Mouse (Mus musculus) liver, postnatal 0 days (tissue): Measurements from ENCODE around the gene Ric1. TPM values are rescaled to one million over a fixed set of nuclear protein-coding genes. Genes with fewer than 3 reads are reported as not detected.
"Not testable (repeated sequence)": the region's sequence is repeated elsewhere in the genome, so short reads cannot be mapped to it uniquely, and the experiment has no call there.

ENCODE experiments used
- ATAC-seq: fragments of 200-750 bp; cut with Nextera tagmentation; 2 replicates; pipeline ENCODE4 v1.8.0; 2017; ENCODE audit warnings: mild to moderate bottlenecking, moderate library complexity
- DNase-seq: peaks from one replicate; pipeline ENCODE4 v3.0.0-alpha.2; 2016
- H3K27ac ChIP-seq: fragments of 300-500 bp; sonication (generic); 2 replicates; pipeline ENCODE4 v1.5.1; 2014; ENCODE audit warnings: antibody characterized with exemption, moderate library complexity, mild to moderate bottlenecking, low read depth
- H3K27me3 ChIP-seq: fragments of 300-500 bp; sonication (generic); 2 replicates; pipeline ENCODE4 v1.6.1; 2014; ENCODE audit warnings: low read length, control low read depth, mixed read lengths; ENCODE audit not compliant: insufficient read depth
- H3K36me3 ChIP-seq: fragments of 300-500 bp; sonication (generic); replicated peaks from 2 replicates; pipeline ENCODE4 v1.6.1; 2014; ENCODE audit warnings: mild to moderate bottlenecking, control low read depth, low read length, moderate library complexity, mixed read lengths; ENCODE audit not compliant: insufficient read depth
- H3K4me1 ChIP-seq: fragments of 300-500 bp; sonication (generic); 2 replicates; pipeline ENCODE4 v1.6.1; 2014; ENCODE audit warnings: antibody characterized with exemption, mild to moderate bottlenecking, control low read depth; ENCODE audit not compliant: insufficient read depth
- H3K4me2 ChIP-seq: fragments of 300-500 bp; sonication (generic); 2 replicates; pipeline ENCODE4 v1.6.1; 2014; ENCODE audit warnings: low read depth, mild to moderate bottlenecking, low read length, moderate library complexity, mixed read lengths
- H3K4me3 ChIP-seq: fragments of 300-500 bp; sonication (generic); 2 replicates; pipeline ENCODE4 v1.5.1; 2014; ENCODE audit warnings: low read depth, low read length
- H3K9ac ChIP-seq: fragments of 300-500 bp; sonication (generic); replicated peaks from 2 replicates; pipeline ENCODE4 v1.6.1; 2014; ENCODE audit warnings: mild to moderate bottlenecking, moderate library complexity
- H3K9me3 ChIP-seq: fragments of 300-500 bp; sonication (generic); 2 replicates; pipeline ENCODE4 v1.6.1; 2016; ENCODE audit warnings: mild to moderate bottlenecking, control low read depth, low read length, mixed read lengths
- CTCF ChIP-seq: sonication (generic); IDR thresholded peaks from 2 replicates; pipeline ENCODE4 v1.5.1; 2016; ENCODE audit warnings: antibody characterized with exemption, low read depth
- EP300 ChIP-seq: IDR thresholded peaks from 2 replicates; pipeline ENCODE4 v1.6.1; 2016; ENCODE audit warnings: antibody characterized with exemption, low read depth, mild to moderate bottlenecking
- WGBS: fragments of 180-500 bp; shearing (Covaris S2); extraction: QIAGEN DNeasy Blood & Tissue Kit; methylation state at CpG from one replicate; pipeline ENCODE4 v1.1.7; 2014; ENCODE audit not compliant: insufficient replicate concordance; 5-methylcytosine and 5-hydroxymethylcytosine counted together
- polyA plus RNA-seq: library from polyadenylated mRNA; unstranded; fragments of >200 nt; fragmentation: Nextera tagmentation; extraction: Ambion mirVana; gene quantifications from 2 replicates; pipeline ENCODE4 v1.2.1, GENCODE M21; 2015

Ric1 gene
- polyA plus RNA-seq, 1 experiment from 2014 or later, result 7.8 TPM

DNA sequence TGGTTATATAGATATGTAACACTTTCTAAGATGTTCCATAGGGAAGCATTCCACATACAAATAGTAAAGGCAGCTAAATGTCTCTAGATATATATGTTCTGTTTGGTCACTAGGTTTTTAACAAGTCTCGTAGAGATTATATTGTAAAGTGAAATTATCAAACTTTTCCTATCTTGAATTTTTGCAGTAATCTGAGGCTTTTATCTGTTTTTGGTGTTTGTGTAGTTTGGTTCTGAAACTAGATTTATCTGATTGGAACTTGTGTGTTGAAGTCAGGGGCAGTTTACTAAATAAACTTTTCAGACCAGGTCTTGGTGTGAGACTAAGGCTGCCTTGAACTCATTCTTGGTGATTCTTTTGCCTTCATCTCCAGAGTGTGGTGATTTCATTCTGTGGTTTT is 29.0 kb downstream of the Ric1 start:
- 75% methylated on average over 1 of the region's 1 CpGs for WGBS
- ATAC-seq (no peak), DNase-seq (no peak)
- Histone ChIP-seq H3K36me3 (no peaks in the 10 kb centered on the region), H3K9ac (no peak overlapping the region), H3K27me3 (no peaks in the 10 kb centered on the region), H3K4me2 (no peak overlapping the region), H3K9me3 (no peaks in the 10 kb centered on the region), H3K4me1 (no peaks in the 10 kb centered on the region), H3K4me3 (no peak overlapping the region), H3K27ac (no peak overlapping the region)
- TF ChIP-seq CTCF, result no peak
- TF ChIP-seq EP300, result no peak

DNA sequence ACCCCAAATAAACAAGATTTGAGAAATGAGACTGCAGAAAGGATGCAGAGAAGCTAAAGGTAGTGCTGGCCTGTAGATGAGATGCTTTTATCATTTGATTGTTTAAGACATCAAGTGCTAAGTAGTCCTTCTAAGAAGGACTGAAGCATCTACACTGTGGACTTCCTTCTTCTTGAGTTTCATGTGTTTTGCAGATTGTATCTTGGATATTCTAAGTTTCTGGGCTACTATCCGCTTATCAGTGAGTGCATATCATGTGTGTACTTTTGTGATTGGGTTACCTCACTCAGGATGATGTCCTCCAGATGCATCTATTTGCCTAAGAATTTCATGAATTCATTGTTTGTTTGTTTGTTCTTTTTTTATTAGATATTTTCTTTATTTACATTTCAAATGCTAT is 29.9 kb downstream of the Ric1 start:
- not testable (repeated sequence) for H3K27ac ChIP-seq, H3K9me3 ChIP-seq, H3K4me2 ChIP-seq, H3K4me1 ChIP-seq, H3K4me3 ChIP-seq, ATAC-seq, H3K9ac ChIP-seq, DNase-seq, H3K27me3 ChIP-seq, H3K36me3 ChIP-seq
- WGBS, result 68% methylated on average over 1 of the region's 1 CpGs

DNA sequence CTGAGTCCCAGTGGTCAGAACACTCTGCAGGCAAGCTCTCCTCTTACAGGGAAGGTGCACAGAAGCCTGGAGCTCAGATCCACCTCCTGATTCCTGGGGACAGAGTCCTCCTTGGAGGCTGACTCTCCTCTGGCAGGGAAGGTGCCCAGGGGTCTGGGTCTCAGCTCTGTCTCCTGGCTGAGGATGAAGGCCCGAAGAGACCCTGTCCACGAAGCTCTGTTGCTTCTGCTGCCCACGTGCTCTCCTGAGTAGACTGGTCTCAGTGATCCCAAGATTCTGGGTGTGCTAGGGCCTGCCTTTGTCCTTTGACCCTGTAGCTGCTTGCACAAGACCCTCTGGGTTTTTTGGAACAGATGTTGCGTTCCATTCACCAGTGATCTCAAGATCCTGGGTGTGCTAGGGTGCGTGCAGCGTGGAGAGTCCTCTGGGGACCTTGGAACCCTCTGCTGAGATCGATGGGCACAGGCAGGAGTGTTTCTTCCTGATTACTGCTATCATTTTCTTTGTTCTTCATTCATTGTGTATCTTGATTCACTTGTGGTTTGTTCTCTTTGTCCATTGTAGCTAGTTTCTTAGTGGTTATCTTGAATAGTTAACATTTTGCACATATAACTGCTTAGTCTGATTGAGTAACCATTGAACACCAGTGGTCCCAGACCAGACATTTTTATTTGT is 35.2 kb downstream of the Ric1 start:
- 48% methylated on average over 7 of the region's 7 CpGs for WGBS
- not testable (repeated sequence) for H3K4me3 ChIP-seq, H3K4me1 ChIP-seq, DNase-seq, H3K9ac ChIP-seq, ATAC-seq, H3K36me3 ChIP-seq, H3K4me2 ChIP-seq, H3K27me3 ChIP-seq, H3K27ac ChIP-seq, H3K9me3 ChIP-seq

DNA sequence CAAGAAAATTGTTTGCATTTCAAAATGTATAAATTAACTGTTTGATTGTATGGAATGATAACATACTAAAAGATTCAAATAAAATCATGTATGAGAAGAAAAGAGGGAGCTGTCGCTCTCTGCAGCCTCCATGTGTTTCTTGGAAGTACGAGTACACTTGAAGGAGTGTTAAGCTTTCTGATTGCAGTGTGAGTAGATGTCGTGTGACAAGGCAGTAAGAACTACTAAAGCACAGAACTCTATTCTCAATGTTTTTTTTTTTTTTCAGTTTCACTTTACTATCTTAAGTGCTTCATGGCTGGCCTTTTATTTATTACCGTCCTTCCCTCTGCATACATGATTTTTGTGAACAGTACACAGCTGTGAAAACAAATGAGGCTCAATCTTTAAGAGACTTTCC is 40.1 kb downstream of the Ric1 start:
- Histone ChIP-seq H3K36me3 (no peaks in the 10 kb centered on the region; the same call in 1 of the 2 replicates), H3K4me1 (peaks cover 3% of the 10 kb centered on the region; the same call in 1 of the 2 replicates), H3K4me3 (no peak overlapping the region), H3K9me3 (no peaks in the 10 kb centered on the region), H3K27ac (peak overlapping the region; percentile 88), H3K27me3 (no peaks in the 10 kb centered on the region), H3K4me2 (no peak overlapping the region), H3K9ac (no peak overlapping the region)
- DNase-seq (no peak), ATAC-seq (peak; percentile 9; the same call in 1 of the 2 replicates)
- 80% methylated on average over 4 of the region's 4 CpGs for WGBS
- TF ChIP-seq EP300 (no peak), CTCF (no peak)

DNA sequence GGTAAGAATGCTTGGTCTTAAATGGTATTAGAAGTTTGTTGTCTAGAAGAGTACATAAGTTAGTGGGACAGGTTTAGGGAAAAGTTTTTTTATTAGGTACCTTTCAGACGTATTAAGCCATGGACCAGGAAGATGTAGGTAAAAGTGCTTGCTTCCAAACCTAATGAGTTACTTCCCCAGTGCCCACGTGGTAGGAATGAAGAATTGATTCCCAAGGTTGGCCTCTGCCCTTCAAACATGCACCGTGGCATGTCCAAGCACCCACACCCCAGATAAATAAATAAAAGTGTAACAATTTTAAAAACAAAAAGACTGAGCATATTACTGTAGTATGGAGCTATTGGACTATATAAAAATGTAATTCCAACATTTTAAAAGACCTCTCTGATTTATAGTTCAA is 40.5 kb downstream of the Ric1 start:
- H3K27me3 ChIP-seq, result no peaks in the 10 kb centered on the region
- peak; percentile 30 for DNase-seq
- no peak overlapping the region for H3K4me2 ChIP-seq
- no peaks in the 10 kb centered on the region for H3K9me3 ChIP-seq
- no peak overlapping the region for H3K4me3 ChIP-seq
- no peaks in the 10 kb centered on the region; the same call in 1 of the 2 replicates for H3K36me3 ChIP-seq
- 53% methylated on average over 3 of the region's 3 CpGs for WGBS
- ATAC-seq, result peak; percentile 88
- peaks cover 3% of the 10 kb centered on the region; the same call in 1 of the 2 replicates for H3K4me1 ChIP-seq
- H3K9ac ChIP-seq, result no peak overlapping the region
- TF ChIP-seq EP300 (no peak), CTCF (no peak)
- H3K27ac ChIP-seq, result peak overlapping the region; percentile 88

DNA sequence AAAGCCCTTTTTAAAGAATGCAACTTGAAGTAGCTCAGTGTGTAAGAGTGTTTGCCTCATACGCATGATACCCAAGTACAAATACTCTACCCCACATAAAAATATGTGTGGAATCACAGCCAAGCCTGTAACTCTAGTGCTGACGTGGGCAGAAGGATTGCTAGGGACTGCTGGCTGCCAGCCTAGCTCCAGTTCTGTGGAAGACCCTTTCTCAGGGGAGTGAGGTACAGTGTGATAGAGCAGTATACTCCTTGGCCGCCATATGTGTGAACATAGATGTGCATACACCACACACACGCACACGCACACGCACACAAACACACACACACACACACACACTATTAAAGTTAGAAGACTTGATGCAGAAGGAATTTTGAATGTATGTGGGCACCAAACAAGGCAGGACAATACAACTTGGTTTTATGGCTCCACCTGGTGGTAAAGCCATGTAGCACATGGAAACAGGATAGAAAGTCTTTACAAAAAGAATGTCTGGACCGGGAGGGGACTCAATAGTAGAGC is 41.2 kb downstream of the Ric1 start:
- Histone ChIP-seq H3K27ac (peak overlapping the region; percentile 88), H3K4me2 (no peak overlapping the region), H3K4me3 (no peak overlapping the region), H3K9me3 (no peaks in the 10 kb centered on the region), H3K9ac (no peak overlapping the region), H3K36me3 (no peaks in the 10 kb centered on the region; the same call in 1 of the 2 replicates), H3K27me3 (no peaks in the 10 kb centered on the region), H3K4me1 (peaks cover 3% of the 10 kb centered on the region; the same call in 1 of the 2 replicates)
- 69% methylated on average over 7 of the region's 7 CpGs for WGBS
- TF ChIP-seq CTCF, result peak; percentile 91
- no peak for TF ChIP-seq EP300
- ATAC-seq, result peak; percentile 64
- peak; percentile 57 for DNase-seq

DNA sequence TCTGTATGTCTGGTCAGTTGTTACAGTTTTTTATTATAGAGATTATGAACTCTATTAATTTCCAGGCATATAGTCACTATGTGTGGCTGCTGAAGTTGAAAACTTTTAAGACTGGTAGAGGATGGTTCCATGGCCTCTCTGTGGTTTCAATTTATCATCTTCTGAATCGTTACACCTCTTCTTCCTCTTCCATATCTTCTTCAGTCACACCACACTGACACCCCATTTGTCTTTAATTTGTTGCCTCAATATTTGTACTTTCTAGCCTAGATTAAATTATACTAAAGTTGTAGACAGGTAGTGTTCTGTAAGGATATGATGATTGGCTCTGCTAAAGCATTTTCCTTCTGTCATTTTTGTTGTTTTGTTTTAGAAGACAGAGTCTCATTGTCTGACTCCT is 44.4 kb downstream of the Ric1 start:
- peaks cover 12% of the 10 kb centered on the region for H3K36me3 ChIP-seq
- H3K9me3 ChIP-seq, result no peaks in the 10 kb centered on the region
- ATAC-seq, result no peak
- 41% methylated on average over 1 of the region's 1 CpGs for WGBS
- no peak for DNase-seq
- TF ChIP-seq EP300 (no peak), CTCF (no peak)
- no peak overlapping the region for H3K27ac ChIP-seq
- no peaks in the 10 kb centered on the region for H3K27me3 ChIP-seq
- H3K9ac ChIP-seq, result no peak overlapping the region
- no peak overlapping the region for H3K4me2 ChIP-seq
- no peak overlapping the region for H3K4me3 ChIP-seq
- no peaks in the 10 kb centered on the region for H3K4me1 ChIP-seq
